Mouse (Mus musculus): ENCODE measurements around the gene Nfx1. TPM values are rescaled to one million over a fixed set of nuclear protein-coding genes. Genes with fewer than 3 reads are reported as not detected.

Gene Nfx1
- polyA plus RNA-seq, 1 experiment, result 38.5 TPM

DNA sequence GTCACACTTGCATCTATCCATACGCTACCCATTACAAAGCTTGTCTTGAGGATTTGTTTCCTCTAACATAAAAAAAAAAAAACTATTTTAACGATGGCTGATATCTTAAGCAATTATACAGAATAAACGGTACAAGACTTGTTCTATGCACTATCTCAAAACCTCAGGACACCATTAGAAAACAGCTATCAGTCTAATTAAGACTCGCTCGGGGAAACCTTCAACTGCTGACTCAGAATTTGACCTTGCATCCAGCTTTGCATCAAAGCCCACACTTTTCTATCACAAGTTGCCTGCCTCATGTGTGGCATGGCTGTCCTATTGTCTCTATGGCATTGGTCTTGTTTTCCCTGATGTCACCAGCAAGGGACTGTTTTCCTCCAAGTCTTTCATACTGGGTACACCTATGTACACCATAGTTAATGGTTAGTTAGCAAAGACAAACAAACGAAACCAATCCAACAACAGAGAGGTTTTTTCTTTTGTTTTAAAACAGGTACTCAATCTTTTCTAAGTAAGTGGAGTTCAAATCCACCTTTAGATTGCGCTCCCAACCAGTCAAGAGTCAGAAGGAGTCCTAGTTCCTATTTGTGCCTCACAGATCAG is 24.1 kb upstream of the Nfx1 start:
- peak overlapping the region; percentile 89 for H3K4me3 ChIP-seq (ENCODE audit: insufficient read depth, low read length)
- H3K27ac ChIP-seq (ENCODE audit: insufficient read depth, low read depth, low read length), result no peak overlapping the region
- TF ChIP-seq POLR2A (IDR thresholded peaks at IDR 0.05; ENCODE audit: borderline replicate concordance, low read depth, low read length), result no peak
- no peak for TF ChIP-seq CTCF (IDR thresholded peaks at IDR 0.05; ENCODE audit: low read depth, low read length)
- H3K4me1 ChIP-seq (ENCODE audit: control insufficient read depth, insufficient read depth, low read length), result peaks cover 17% of the 10 kb centered on the region

- H3K4me1 ChIP-seq (ENCODE audit: control insufficient read depth, insufficient read depth, low read length), result peaks cover 17% of the 10 kb centered on the region
- TF ChIP-seq POLR2A (IDR thresholded peaks at IDR 0.05; ENCODE audit: borderline replicate concordance, low read depth, low read length) (no peak), CTCF (IDR thresholded peaks at IDR 0.05; ENCODE audit: low read depth, low read length) (no peak)
Observed at GRCm38 (mm10) chr4:40947565-40948159, 23.0 kb upstream of the Nfx1 start.

DNA sequence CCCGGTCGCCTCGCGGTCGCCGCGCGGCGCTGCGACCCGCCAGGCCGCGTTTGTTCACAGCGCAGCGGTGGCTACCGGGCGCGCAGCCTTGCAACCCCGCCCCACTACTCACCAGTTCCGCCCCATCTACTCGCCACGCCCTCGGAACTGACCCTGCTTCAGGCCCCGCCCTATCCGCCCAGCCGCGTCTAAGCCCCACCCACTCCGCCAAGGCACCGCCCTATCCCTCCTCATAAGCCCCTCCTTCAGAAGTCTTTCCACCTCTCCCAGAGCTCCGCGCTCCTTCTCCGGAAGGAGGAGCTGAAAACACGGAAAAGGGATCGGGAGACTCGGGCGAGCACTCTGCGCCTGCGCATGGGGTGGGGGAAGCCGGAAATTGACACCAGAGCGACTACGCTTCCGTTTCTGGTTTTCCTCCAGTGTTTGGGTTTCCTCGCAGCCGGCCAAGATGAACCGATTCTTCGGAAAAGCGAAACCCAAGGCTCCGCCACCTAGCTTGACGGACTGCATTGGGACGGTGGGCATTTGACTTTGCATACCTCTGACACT is 22.5 kb upstream of the Nfx1 start, which contains the start of the genes Bag1 and Chmp5:
Gene Bag1 (minus strand): TSS at position 135 of the 549 bp plus-strand sequence.
Gene Chmp5 (plus strand): TSS at position 248 of the 549 bp plus-strand sequence.
- Histone ChIP-seq H3K27ac (ENCODE audit: insufficient read depth, low read depth, low read length) (peak within 1 kb of the TSS; percentile 68), H3K4me3 (ENCODE audit: insufficient read depth, low read length) (peak within 1 kb of the TSS; percentile 89), H3K4me1 (ENCODE audit: control insufficient read depth, insufficient read depth, low read length) (peaks cover 17% of the 10 kb centered on the region)
- TF ChIP-seq POLR2A (IDR thresholded peaks at IDR 0.05; ENCODE audit: borderline replicate concordance, low read depth, low read length), result peak; percentile 62; the same call in 1 of the 2 replicates
- TF ChIP-seq CTCF (IDR thresholded peaks at IDR 0.05; ENCODE audit: low read depth, low read length), result no peak

More at GRCm38 (mm10) chr4:40947565-40948159, 23.0 kb upstream of the Nfx1 start:
- peak overlapping the region; percentile 89 for H3K4me3 ChIP-seq (ENCODE audit: insufficient read depth, low read length)
- peak overlapping the region; percentile 60 for H3K27ac ChIP-seq (ENCODE audit: insufficient read depth, low read depth, low read length)

DNA sequence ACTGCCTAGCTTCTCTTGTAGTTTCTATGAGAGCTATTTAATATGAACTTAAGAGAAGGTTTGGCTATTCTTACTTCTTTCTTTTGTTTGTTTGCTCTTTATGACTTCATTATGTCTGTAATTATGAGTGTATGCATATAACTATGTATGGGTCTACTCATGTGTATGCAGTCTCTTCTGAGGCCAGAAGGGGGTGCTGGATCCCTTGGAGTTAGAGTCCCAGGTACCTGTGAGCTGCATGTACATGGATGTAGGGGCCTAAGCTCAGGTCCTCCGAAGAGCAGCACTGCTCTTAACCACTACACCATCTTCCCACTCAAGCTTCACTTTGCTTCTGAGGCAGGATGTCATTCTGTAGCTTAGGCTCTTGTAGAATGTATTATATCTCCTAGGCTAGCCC is 17.2 kb upstream of the Nfx1 start:
- peaks cover 5% of the 10 kb centered on the region for H3K4me1 ChIP-seq (ENCODE audit: control insufficient read depth, insufficient read depth, low read length)
- TF ChIP-seq CTCF (IDR thresholded peaks at IDR 0.05; ENCODE audit: low read depth, low read length) (0 out of 2 replicates have a peak, but pooled peaks have one; percentile 28), POLR2A (IDR thresholded peaks at IDR 0.05; ENCODE audit: borderline replicate concordance, low read depth, low read length) (no peak)
- no peak overlapping the region for H3K4me3 ChIP-seq (ENCODE audit: insufficient read depth, low read length)
- H3K27ac ChIP-seq (ENCODE audit: insufficient read depth, low read depth, low read length), result no peak overlapping the region

DNA sequence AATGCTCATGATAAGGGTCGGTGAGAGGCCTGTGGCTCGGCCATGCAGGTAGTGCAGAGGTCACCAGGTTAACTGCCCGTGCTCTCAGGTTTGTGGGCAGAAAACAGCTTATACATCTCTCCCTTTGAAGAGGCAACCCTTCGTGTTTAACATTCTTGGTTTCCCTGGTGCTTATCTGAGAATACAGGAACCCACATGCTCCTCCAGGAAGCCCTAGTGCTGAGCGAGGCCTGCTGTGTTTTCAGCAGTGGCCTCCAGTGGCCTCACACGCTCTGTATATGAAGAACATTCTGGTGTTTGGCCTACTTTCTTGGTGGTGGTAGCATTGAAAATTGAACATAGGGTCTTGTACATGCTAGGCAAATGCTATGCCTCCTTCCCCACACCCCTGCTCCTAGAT is 14.8 kb upstream of the Nfx1 start:
- Histone ChIP-seq H3K27ac (ENCODE audit: insufficient read depth, low read depth, low read length) (no peak overlapping the region), H3K4me3 (ENCODE audit: insufficient read depth, low read length) (no peak overlapping the region), H3K4me1 (ENCODE audit: control insufficient read depth, insufficient read depth, low read length) (no peaks in the 10 kb centered on the region)
- TF ChIP-seq CTCF (IDR thresholded peaks at IDR 0.05; ENCODE audit: low read depth, low read length), result no peak
- TF ChIP-seq POLR2A (IDR thresholded peaks at IDR 0.05; ENCODE audit: borderline replicate concordance, low read depth, low read length), result no peak

GRCm38 (mm10) chr4:40963536-40963935 is 7.2 kb upstream of the Nfx1 start:
- Histone ChIP-seq H3K4me3 (ENCODE audit: insufficient read depth, low read length) (no peak overlapping the region), H3K27ac (ENCODE audit: insufficient read depth, low read depth, low read length) (no peak overlapping the region), H3K4me1 (ENCODE audit: control insufficient read depth, insufficient read depth, low read length) (peaks cover 12% of the 10 kb centered on the region)
- no peak for TF ChIP-seq POLR2A (IDR thresholded peaks at IDR 0.05; ENCODE audit: borderline replicate concordance, low read depth, low read length)

GRCm38 (mm10) chr4:40969161-40969560 is 1.5 kb upstream of the Nfx1 start:
- Histone ChIP-seq H3K4me1 (ENCODE audit: control insufficient read depth, insufficient read depth, low read length) (peaks cover 19% of the 10 kb centered on the region), H3K27ac (ENCODE audit: insufficient read depth, low read depth, low read length) (no peak overlapping the region), H3K4me3 (ENCODE audit: insufficient read depth, low read length) (no peak overlapping the region)
- TF ChIP-seq POLR2A (IDR thresholded peaks at IDR 0.05; ENCODE audit: borderline replicate concordance, low read depth, low read length), result no peak

DNA sequence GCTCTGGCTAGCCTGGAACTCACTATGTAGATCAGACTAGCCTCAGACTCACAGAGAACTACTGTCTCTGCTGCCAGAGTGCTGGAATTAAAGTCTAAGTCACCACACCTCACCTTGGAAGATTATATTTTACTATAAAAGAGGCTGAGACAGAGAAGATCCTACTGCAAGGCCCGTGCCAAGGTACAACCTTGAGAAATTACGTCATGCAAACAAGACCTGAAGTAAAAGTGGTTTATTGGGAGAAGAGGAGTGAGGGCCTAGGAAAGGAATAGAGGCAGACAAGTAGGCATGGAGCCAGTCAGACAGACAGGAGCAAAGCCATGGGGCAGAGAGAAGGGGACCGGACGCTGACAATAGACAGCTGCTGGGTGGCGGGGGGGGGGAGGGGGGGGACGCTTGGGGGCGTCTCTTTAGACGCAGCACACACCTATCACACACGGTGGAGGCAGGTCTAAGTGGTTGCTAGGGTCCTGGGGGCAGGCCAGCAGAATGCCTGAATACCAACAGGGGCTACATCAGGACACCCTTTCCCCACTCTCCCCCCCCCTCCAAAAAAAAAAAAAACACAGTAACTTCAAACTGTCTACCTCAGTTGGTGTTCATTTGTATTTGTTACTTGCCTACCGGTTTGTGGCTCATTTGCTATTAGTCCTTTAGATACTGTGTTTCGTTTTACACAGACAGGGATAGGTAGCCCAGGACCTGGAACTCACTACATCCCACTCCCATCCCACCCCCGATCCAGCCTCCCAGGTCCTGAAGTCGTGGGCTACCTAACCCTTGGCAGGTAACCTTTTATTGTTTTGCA is 720 bp upstream of the Nfx1 start:
- peaks cover 19% of the 10 kb centered on the region for H3K4me1 ChIP-seq (ENCODE audit: control insufficient read depth, insufficient read depth, low read length)
- H3K27ac ChIP-seq (ENCODE audit: insufficient read depth, low read depth, low read length), result peak overlapping the region; percentile 73
- TF ChIP-seq POLR2A (IDR thresholded peaks at IDR 0.05; ENCODE audit: borderline replicate concordance, low read depth, low read length), result no peak
- TF ChIP-seq CTCF (IDR thresholded peaks at IDR 0.05; ENCODE audit: low read depth, low read length), result no peak
- peak overlapping the region; percentile 92 for H3K4me3 ChIP-seq (ENCODE audit: insufficient read depth, low read length)

DNA sequence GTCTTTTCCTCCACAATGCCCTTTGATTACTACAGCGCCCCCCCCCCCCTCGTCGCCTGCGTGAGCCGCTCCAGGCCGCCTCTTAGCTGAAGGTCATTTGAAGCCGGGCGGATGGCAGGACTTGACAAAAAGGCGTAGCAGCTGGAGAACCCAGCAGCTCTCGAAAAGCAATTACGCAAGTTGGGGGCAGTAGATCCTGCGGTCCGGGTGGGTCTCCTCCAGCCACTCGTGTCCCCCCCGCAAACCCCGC is 189 bp upstream of the Nfx1 start:
- Histone ChIP-seq H3K4me1 (ENCODE audit: control insufficient read depth, insufficient read depth, low read length) (peaks cover 24% of the 10 kb centered on the region), H3K4me3 (ENCODE audit: insufficient read depth, low read length) (peak overlapping the region; percentile 92), H3K27ac (ENCODE audit: insufficient read depth, low read depth, low read length) (peak overlapping the region; percentile 73)
- TF ChIP-seq CTCF (IDR thresholded peaks at IDR 0.05; ENCODE audit: low read depth, low read length) (no peak), POLR2A (IDR thresholded peaks at IDR 0.05; ENCODE audit: borderline replicate concordance, low read depth, low read length) (no peak)

DNA sequence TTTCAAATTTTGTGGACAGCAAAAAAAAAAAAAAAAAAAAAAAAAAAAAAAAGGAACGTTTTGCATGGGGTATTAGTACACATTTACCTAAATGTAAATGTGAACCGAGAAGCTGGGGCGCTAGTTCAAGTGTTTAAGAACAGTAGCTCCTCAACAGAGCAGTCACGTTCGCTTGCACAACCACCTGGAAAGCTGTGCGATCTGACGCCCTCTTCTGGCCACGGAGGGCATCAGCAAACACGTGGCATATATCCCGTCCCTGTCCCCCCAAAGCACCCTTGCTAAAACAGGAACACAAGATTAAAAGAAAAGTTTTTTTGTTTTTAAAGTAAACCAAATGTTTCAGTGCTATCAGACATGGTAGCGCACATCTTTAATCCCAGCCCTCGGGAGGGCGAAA is 1.0 kb downstream of the Nfx1 start:
- peak overlapping the region; percentile 73 for H3K27ac ChIP-seq (ENCODE audit: insufficient read depth, low read depth, low read length)
- H3K4me3 ChIP-seq (ENCODE audit: insufficient read depth, low read length), result peak overlapping the region; percentile 92
- peaks cover 28% of the 10 kb centered on the region for H3K4me1 ChIP-seq (ENCODE audit: control insufficient read depth, insufficient read depth, low read length)
- TF ChIP-seq POLR2A (IDR thresholded peaks at IDR 0.05; ENCODE audit: borderline replicate concordance, low read depth, low read length), result no peak
- TF ChIP-seq CTCF (IDR thresholded peaks at IDR 0.05; ENCODE audit: low read depth, low read length), result peak; percentile 97

Data from bone marrow macrophage, adult 2 months (primary cell).